Mouse (Mus musculus) CH12.LX (cell line): ENCODE data around the gene Gfy.

Experiments
- CTCF ChIP-seq, 2 experiments: IDR thresholded peaks in 1 of 2; conservative IDR thresholded peaks in 1 of 2; 2 replicates each; pipeline ENCODE4 v1.5.1; 2011 to 2012; ENCODE audit warnings: low read depth in 2 of 2, low read length in 2 of 2, improper control_type of control experiment in 1 of 2, inconsistent platforms in 1 of 2, mild to moderate bottlenecking in 1 of 2, moderate library complexity in 1 of 2
- EP300 ChIP-seq: IDR thresholded peaks from 2 replicates; pipeline ENCODE4 v1.6.1; 2011; ENCODE audit warnings: low read length, improper control_type of control experiment
- JUND ChIP-seq: conservative IDR thresholded peaks from 2 replicates; pipeline ENCODE4 v1.6.1; 2011; ENCODE audit warnings: low read depth, low read length, improper control_type of control experiment
- POLR2A ChIP-seq: IDR thresholded peaks from 2 replicates; pipeline ENCODE4 v1.6.1; 2011; ENCODE audit warnings: low read depth, mild to moderate bottlenecking, improper control_type of control experiment, low read length

GRCm38 (mm10) chr7:45154096-45154992 is 25.0 kb downstream of the Gfy start, which contains the start of the genes Pih1d1 and Aldh16a1:
- no peak for TF ChIP-seq JUND
- TF ChIP-seq CTCF (conservative IDR thresholded peaks at IDR 0.05 in 1 of 2, IDR thresholded peaks at IDR 0.05 in 1 of 2; ENCODE audit: low read depth in 2 of 2, low read length in 2 of 2) = peak in 1 of 2 experiments; percentile 50; a peak in 2 of 4 replicates
- TF ChIP-seq EP300 = no peak
- TF ChIP-seq POLR2A = peak; percentile 89
